In genomic region chr14:40985635-40986034, GRCm38 (mm10) we compare ENCODE assay signal across 22 mouse cellular contexts. TPM values are rescaled to one million over a fixed set of nuclear protein-coding genes. Genes with fewer than 3 reads are reported as not detected.
DNase-seq lines count a peak whose midpoint lies in the region; ATAC-seq and TF ChIP-seq lines count a peak whose summit lies in the region.
"Had no signal": no experiment of that assay in that cellular context is flagged by ENCODE, and none has a peak within 500 bp of the region (broad histone marks: within the 10 kb centered on the region; RNA-seq: fewer than 3 reads in every experiment).

No protein-coding gene starts in this region.

- H3K4me1 ChIP-seq in bone marrow macrophage, adult 2 months (ENCODE audit: control insufficient read depth, insufficient read depth, low read length) = peaks cover 8% of the 10 kb centered on the region
- H3K4me1 ChIP-seq in midbrain, embryonic 14.5 days (ENCODE audit: control insufficient read depth, insufficient read depth, low read length) = no peaks in the 10 kb centered on the region
- H3K4me1 ChIP-seq: embryonic facial prominence, embryonic 10.5 days; embryonic facial prominence, embryonic 12.5 days; forebrain, embryonic 13.5 days; forebrain, embryonic 15.5 days had no signal

- H3K9me3 ChIP-seq in midbrain, embryonic 14.5 days (ENCODE audit: control insufficient read depth, low read length) = no peaks in the 10 kb centered on the region
- H3K9me3 ChIP-seq: embryonic facial prominence, embryonic 10.5 days; embryonic facial prominence, embryonic 12.5 days; forebrain, embryonic 13.5 days; forebrain, embryonic 15.5 days had no signal

- peak overlapping the region; percentile 46 for H3K27ac ChIP-seq in bone marrow macrophage, adult 2 months (ENCODE audit: insufficient read depth, low read depth, low read length)
- H3K27ac ChIP-seq in midbrain, embryonic 14.5 days (replicated peaks; ENCODE audit: low read depth, low read length) = no peak overlapping the region
- H3K27ac ChIP-seq: embryonic facial prominence, embryonic 10.5 days; embryonic facial prominence, embryonic 12.5 days; forebrain, embryonic 13.5 days; forebrain, embryonic 15.5 days had no signal

- no peaks in the 10 kb centered on the region for H3K36me3 ChIP-seq in midbrain, embryonic 14.5 days (ENCODE audit: control insufficient read depth, insufficient read depth, low read length)
- H3K36me3 ChIP-seq: embryonic facial prominence, embryonic 10.5 days; embryonic facial prominence, embryonic 12.5 days; forebrain, embryonic 15.5 days had no signal

- no peaks in the 10 kb centered on the region for H3K27me3 ChIP-seq in midbrain, embryonic 14.5 days (ENCODE audit: control insufficient read depth, insufficient read depth, low read length)
- H3K27me3 ChIP-seq: embryonic facial prominence, embryonic 12.5 days; forebrain, embryonic 13.5 days; forebrain, embryonic 15.5 days; Patski had no signal

- 95% methylated on average over 4 of the region's 4 CpGs for WGBS in midbrain, embryonic 14.5 days

- ATAC-seq in granulocyte monocyte progenitor cell, adult 5-6 weeks (replicated peaks; ENCODE audit: poor library complexity, severe bottlenecking) = peak; percentile 66
- ATAC-seq in megakaryocyte progenitor cell, adult 5-6 weeks (replicated peaks; ENCODE audit: poor library complexity) = peak; percentile 51; the same call in 1 of the 2 replicates
- ATAC-seq in midbrain, embryonic 14.5 days (ENCODE audit: low FRiP score, low TSS enrichment) = no peak
- ATAC-seq: activated CD4-positive, CD25-positive, alpha-beta regulatory T cell, adult 4 months; forebrain, embryonic 13.5 days; forebrain, embryonic 15.5 days; Patski had no signal

- TF ChIP-seq POLR2A in bone marrow macrophage, adult 2 months (IDR thresholded peaks at IDR 0.05; ENCODE audit: borderline replicate concordance, low read depth, low read length) = no peak

- TF ChIP-seq CTCF in bone marrow macrophage, adult 2 months (IDR thresholded peaks at IDR 0.05; ENCODE audit: low read depth, low read length) = no peak

- H3K9ac ChIP-seq in midbrain, embryonic 14.5 days (replicated peaks; ENCODE audit: low read length) = no peak overlapping the region
- H3K9ac ChIP-seq: embryonic facial prominence, embryonic 12.5 days; forebrain, embryonic 13.5 days; forebrain, embryonic 15.5 days; forebrain, postnatal 0 days had no signal

- H3K4me2 ChIP-seq in midbrain, embryonic 14.5 days (ENCODE audit: low read length) = no peak overlapping the region
- H3K4me2 ChIP-seq: embryonic facial prominence, embryonic 12.5 days; forebrain, embryonic 13.5 days; forebrain, embryonic 15.5 days had no signal

- H3K4me3 ChIP-seq in bone marrow macrophage, adult 2 months (ENCODE audit: insufficient read depth, low read length) = no peak overlapping the region
- H3K4me3 ChIP-seq in midbrain, embryonic 14.5 days (replicated peaks; ENCODE audit: low read depth, low read length) = no peak overlapping the region
- H3K4me3 ChIP-seq: embryonic facial prominence, embryonic 10.5 days; embryonic facial prominence, embryonic 12.5 days; forebrain, embryonic 13.5 days; forebrain, embryonic 15.5 days had no signal

- no peak for DNase-seq in thymus, adult 18-20 months
- no peak for DNase-seq in midbrain, embryonic 14.5 days
- no peak for DNase-seq in kidney, adult 8-10 months
- DNase-seq: adrenal gland, adult 8-10 months; adrenal gland, postnatal 14 days; adrenal gland, postnatal 36 days; cerebellum, adult 11 months; cerebellum, adult 18-20 months; cerebellum, adult 8-10 months; cerebellum, adult 9-11 months; cerebellum, postnatal 14 days; cerebellum, postnatal 36 days; forebrain, postnatal 0 days had no signal

RNA-seq across cellular contexts. Expression of gene Tspan14, which starts 19.0 kb away (rescaled TPM):
- 71.8 and 88.3 TPM in 2 replicates for polyA plus RNA-seq in bone marrow macrophage, adult 2 months (2012; ENCODE audit: insufficient read depth, insufficient read length, missing spikeins)
- total RNA-seq in granulocyte monocyte progenitor cell, adult 5-6 weeks (2014; fragmentation: Nextera tagmentation) = 44.0 and 48.2 TPM in 2 replicates
- total RNA-seq in granulocyte monocyte progenitor cell, adult 5-6 weeks (2017) = 37.8 and 40.1 TPM in 2 replicates
- 30.7 and 36.6 TPM in 2 replicates for total RNA-seq in megakaryocyte progenitor cell, adult 5-6 weeks (2015)
- total RNA-seq in megakaryocyte progenitor cell, adult 5-6 weeks (2017) = 35.6 and 42.0 TPM in 2 replicates
- polyA plus RNA-seq in midbrain, embryonic 14.5 days (2014; fragmentation: Nextera tagmentation; extraction: Ambion mirVana) = 57.2 and 79.6 TPM in 2 replicates

RNA-seq across cellular contexts. Expression of gene Fam213a, which starts 28.0 kb away (rescaled TPM):
- polyA plus RNA-seq in bone marrow macrophage, adult 2 months (2012; ENCODE audit: insufficient read depth, insufficient read length, missing spikeins) = 29.1 and 31.6 TPM in 2 replicates
- total RNA-seq in granulocyte monocyte progenitor cell, adult 5-6 weeks (2014; fragmentation: Nextera tagmentation) = 7.5 and 11.0 TPM in 2 replicates
- total RNA-seq in granulocyte monocyte progenitor cell, adult 5-6 weeks (2017) = 10.6 and 11.6 TPM in 2 replicates
- 10.8 and 20.4 TPM in 2 replicates for total RNA-seq in megakaryocyte progenitor cell, adult 5-6 weeks (2015)
- 8.7 and 15.3 TPM in 2 replicates for total RNA-seq in megakaryocyte progenitor cell, adult 5-6 weeks (2017)
- polyA plus RNA-seq in midbrain, embryonic 14.5 days (2014; fragmentation: Nextera tagmentation; extraction: Ambion mirVana) = 70.4 and 80.1 TPM in 2 replicates
